Mouse (Mus musculus) neural tube, embryonic 12.5 days (tissue): Measurements from ENCODE around the gene Kcnh2. TPM values are rescaled to one million over a fixed set of nuclear protein-coding genes. Genes with fewer than 3 reads are reported as not detected.

Experiments used
- ATAC-seq: fragments of 200-750 bp; cut with Nextera tagmentation; 2 replicates; pipeline ENCODE4 v1.8.0; 2017; ENCODE audit warnings: low read depth, mild to moderate bottlenecking, moderate TSS enrichment, moderate library complexity; ENCODE audit not compliant: low FRiP score
- H3K27ac ChIP-seq: fragments of 300-500 bp; sonication (generic); 2 replicates; pipeline ENCODE4 v1.5.1; 2016
- H3K27me3 ChIP-seq: fragments of 300-500 bp; sonication (generic); replicated peaks from 2 replicates; pipeline ENCODE4 v1.6.1; 2016; ENCODE audit warnings: mild to moderate bottlenecking
- H3K36me3 ChIP-seq: fragments of 300-500 bp; sonication (generic); 2 replicates; pipeline ENCODE4 v1.6.1; 2016; ENCODE audit warnings: mild to moderate bottlenecking
- H3K4me1 ChIP-seq: fragments of 300-500 bp; sonication (generic); 2 replicates; pipeline ENCODE4 v1.6.1; 2016
- H3K4me2 ChIP-seq: fragments of 300-500 bp; sonication (generic); replicated peaks from 2 replicates; pipeline ENCODE4 v1.6.1; 2016; ENCODE audit warnings: mild to moderate bottlenecking
- H3K4me3 ChIP-seq: fragments of 300-500 bp; sonication (generic); 2 replicates; pipeline ENCODE4 v1.5.1; 2016
- H3K9ac ChIP-seq: fragments of 300-500 bp; sonication (generic); 2 replicates; pipeline ENCODE4 v1.6.1; 2016; ENCODE audit warnings: mild to moderate bottlenecking
- H3K9me3 ChIP-seq: fragments of 300-500 bp; sonication (generic); 2 replicates; pipeline ENCODE4 v1.6.1; 2016; ENCODE audit warnings: mild to moderate bottlenecking
- WGBS: fragments of 180-500 bp; shearing (Covaris S2); methylation state at CpG from one replicate; pipeline ENCODE4 v1.1.7; 2016; 5-methylcytosine and 5-hydroxymethylcytosine counted together
- polyA plus RNA-seq: library from polyadenylated mRNA; unstranded; fragments of >200 nt; fragmentation: Nextera tagmentation; extraction: Ambion mirVana; gene quantifications from 2 replicates; pipeline ENCODE4 v1.2.1, GENCODE M21; 2016

Gene Kcnh2
- polyA plus RNA-seq, 1 experiment from 2014 or later, result 18.6 TPM

DNA sequence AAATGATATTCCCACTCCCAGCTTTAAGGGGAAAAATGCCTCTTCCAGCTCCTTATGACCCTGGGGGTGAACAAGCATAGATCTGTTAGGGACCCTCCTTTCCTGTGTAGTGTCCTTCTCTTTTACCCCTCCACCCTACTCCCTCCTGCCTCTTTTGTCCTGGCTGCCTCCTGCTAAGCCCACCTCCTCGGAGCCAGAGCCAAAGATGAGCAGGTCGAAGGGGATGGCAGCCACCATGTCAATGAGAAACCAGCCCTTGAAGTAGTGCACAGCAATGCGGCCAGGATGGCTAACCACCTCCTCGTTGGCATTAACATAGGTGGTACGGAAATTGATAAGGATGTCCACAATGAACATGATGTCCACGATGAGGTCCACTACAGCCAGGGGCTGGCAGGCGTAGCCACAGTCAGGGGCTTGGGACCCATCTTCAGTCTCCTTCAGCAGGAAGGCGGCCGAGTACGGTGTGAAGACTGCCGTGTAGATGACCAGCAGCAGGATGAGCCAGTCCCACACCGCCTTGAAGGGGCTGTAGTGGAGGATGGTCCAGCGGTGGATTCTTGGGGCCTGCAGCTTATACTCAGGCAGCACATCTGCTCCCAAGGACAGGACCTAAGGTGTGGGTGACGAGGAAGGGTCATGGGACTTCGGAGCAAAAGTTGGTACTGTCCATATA lies 25.1 kb downstream of the Kcnh2 start:
- Histone ChIP-seq H3K27ac (no peak overlapping the region), H3K4me1 (peaks cover 53% of the 10 kb centered on the region), H3K36me3 (peaks cover 28% of the 10 kb centered on the region), H3K4me2 (no peak overlapping the region), H3K27me3 (no peaks in the 10 kb centered on the region), H3K9ac (no peak overlapping the region), H3K9me3 (no peaks in the 10 kb centered on the region), H3K4me3 (no peak overlapping the region)
- WGBS, result 92% methylated on average over 15 of the region's 15 CpGs
- no peak for ATAC-seq

DNA sequence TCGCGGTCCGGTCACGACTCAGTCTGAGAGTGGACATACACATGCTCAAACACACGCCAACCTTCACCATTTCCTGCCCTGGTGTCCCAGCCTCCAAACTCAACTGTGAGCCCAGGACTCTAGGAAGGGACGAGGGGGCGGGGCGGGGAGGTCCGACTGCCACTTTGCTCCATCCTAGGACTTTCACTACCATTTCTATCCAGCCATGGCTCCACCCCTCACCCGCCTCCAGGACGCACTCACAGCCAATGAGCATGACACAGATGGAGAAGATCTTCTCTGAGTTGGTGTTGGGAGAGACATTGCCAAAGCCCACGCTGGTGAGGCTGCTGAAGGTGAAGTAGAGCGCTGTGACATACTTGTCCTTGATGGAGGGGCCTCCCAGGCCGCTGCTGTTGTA lies 26.2 kb downstream of the Kcnh2 start:
- Histone ChIP-seq H3K4me2 (no peak overlapping the region), H3K27me3 (no peaks in the 10 kb centered on the region), H3K4me1 (peaks cover 59% of the 10 kb centered on the region), H3K27ac (no peak overlapping the region), H3K9me3 (no peaks in the 10 kb centered on the region), H3K36me3 (peaks cover 28% of the 10 kb centered on the region), H3K4me3 (no peak overlapping the region), H3K9ac (no peak overlapping the region)
- no peak for ATAC-seq
- 44% methylated on average over 14 of the region's 14 CpGs for WGBS

DNA sequence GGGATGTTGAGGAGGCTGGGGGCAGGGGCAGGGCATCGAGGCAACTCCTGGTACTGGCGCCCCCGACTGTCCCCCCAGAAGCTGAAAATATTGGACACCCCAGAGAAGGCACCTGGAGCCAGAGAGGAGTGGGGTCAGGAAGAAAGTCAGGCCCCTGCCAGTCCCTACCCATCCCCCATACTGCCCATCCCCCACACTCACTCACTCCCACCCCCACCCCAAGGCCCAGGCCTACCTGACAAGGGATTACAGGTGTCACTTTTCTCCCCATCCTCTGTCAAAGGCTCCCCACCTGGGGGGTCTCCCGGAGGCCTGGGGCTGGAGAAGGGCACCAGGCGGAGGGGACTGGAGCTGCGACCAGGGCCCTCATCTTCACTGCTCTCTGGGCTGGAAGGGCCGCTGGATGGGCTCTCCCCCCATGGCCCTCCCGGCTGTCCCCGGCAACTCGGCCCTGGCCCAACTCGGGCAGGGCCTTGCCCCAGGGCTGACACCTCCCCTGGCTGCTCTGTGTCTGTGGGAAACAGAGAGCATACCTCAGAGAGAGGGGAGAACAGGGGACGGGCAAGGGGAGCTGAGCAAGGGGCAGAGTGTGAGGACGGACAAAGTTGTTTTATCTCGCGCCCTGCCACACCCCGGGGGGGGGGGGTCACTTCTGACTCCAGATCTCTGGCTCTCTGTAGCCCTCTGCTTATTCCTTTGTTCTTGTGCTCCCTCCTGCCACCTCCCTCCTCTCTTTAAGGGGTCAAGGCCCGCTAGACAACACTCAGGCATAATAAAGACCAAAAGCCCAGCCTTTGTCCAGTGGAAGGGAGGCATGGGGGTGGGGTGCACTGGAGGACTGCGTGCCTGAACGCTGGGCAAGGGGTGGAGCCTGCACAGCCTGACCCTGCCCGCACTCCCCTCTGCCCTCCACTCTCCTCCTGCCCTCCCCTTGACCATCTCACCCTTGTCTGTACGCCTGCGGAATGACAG lies 29.4 kb downstream of the Kcnh2 start:
- peak overlapping the region; percentile 39 for H3K4me2 ChIP-seq
- peaks cover 38% of the 10 kb centered on the region for H3K4me1 ChIP-seq
- H3K9ac ChIP-seq, result peak overlapping the region; percentile 47
- no peaks in the 10 kb centered on the region for H3K27me3 ChIP-seq
- peak overlapping the region; percentile 3; the same call in 1 of the 2 replicates for H3K27ac ChIP-seq
- H3K36me3 ChIP-seq, result peaks cover 28% of the 10 kb centered on the region
- H3K9me3 ChIP-seq, result no peaks in the 10 kb centered on the region
- WGBS, result 5% methylated on average over 22 of the region's 22 CpGs
- H3K4me3 ChIP-seq, result no peak overlapping the region
- peak; percentile 38; the same call in 1 of the 2 replicates for ATAC-seq

DNA sequence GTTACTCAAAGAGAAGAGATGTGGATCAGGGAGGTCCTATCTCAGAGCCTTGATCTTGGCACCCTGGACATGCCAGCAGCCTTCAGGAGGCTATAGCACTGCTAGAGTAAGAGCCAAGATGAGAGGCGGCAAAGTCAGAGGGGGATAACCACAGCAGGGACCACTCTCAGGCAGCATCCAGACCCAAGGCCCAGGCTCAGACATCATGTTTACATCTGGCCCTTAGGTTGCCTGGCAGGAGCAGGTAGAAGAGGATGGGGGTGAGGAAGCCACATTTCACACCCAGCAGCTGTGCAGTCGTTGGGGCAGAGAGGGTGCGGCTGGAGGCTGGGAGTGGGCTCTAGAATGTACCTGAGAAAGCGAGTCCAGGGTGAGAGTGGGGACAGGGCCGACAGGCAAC lies 30.5 kb downstream of the Kcnh2 start:
- H3K36me3 ChIP-seq, result peaks cover 20% of the 10 kb centered on the region
- no peak overlapping the region for H3K27ac ChIP-seq
- H3K27me3 ChIP-seq, result no peaks in the 10 kb centered on the region
- H3K9me3 ChIP-seq, result no peaks in the 10 kb centered on the region
- 36% methylated on average over 5 of the region's 5 CpGs for WGBS
- no peak overlapping the region for H3K9ac ChIP-seq
- ATAC-seq, result no peak
- no peak overlapping the region for H3K4me3 ChIP-seq
- 0 out of 2 replicates have a peak overlapping the region, but pooled peaks have one; percentile 39 for H3K4me2 ChIP-seq
- H3K4me1 ChIP-seq, result peaks cover 38% of the 10 kb centered on the region

DNA sequence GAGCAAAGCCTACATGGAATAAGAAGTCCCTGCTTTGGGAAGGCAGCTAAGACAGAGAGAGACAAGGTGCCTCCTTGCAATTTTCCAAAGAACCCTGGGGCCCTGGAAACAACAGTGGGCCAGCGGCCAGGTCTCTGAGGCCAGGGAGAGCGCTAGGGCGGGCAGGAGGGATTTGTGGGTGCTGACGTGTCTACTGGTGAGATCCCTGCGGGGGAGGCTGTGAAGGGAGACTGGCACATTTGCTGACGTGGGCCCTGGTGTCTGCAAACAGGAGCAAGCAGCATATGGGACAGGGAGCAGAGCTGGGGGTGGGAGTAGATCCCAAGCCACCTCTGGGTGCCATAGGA lies 31.0 kb downstream of the Kcnh2 start:
- 37% methylated on average over 6 of the region's 6 CpGs for WGBS
- ATAC-seq, result no peak
- Histone ChIP-seq H3K36me3 (peaks cover 16% of the 10 kb centered on the region), H3K4me1 (peaks cover 38% of the 10 kb centered on the region), H3K27me3 (no peaks in the 10 kb centered on the region), H3K9ac (no peak overlapping the region; the same call in 1 of the 2 replicates), H3K27ac (no peak overlapping the region), H3K4me2 (peak overlapping the region; percentile 35), H3K4me3 (no peak overlapping the region), H3K9me3 (no peaks in the 10 kb centered on the region)

DNA sequence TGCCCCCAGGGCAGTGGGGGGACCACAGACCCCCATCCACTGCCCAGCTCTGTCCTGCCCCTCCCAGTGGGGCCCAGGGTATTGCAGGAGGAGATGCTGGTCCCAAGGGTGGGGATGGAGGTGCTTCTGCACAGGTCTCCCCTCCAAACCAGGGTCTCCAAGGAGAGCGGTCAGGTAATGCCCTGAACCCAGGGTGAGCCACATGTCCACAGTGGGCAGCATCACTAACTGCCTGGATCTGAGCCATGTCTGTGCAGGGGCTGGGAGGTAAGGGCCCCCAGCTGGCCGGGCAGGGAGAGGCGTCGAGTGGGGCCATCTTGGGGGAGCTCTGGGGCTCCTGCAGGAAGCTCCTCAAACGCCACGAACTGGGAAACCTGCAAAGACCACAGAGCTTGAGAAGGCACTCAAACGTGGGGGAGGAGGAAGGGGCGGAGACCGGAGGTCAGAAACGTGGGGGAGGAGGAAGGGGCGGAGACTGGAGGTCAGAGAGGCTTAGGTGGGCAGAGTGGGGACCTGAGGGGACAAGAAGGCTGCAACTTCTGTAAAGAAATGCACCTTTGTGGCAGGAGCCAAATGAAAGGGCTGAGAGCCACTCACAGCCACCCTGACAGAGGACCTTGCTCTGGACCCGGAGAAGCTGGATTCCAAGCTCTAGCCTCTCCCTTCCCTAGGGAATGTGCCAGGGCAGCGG lies 31.5 kb downstream of the Kcnh2 start:
- ATAC-seq, result no peak; the same call in 1 of the 2 replicates
- no peak overlapping the region for H3K4me3 ChIP-seq
- 16% methylated on average over 13 of the region's 13 CpGs for WGBS
- no peaks in the 10 kb centered on the region for H3K9me3 ChIP-seq
- no peak overlapping the region; the same call in 1 of the 2 replicates for H3K27ac ChIP-seq
- peak overlapping the region; percentile 35 for H3K4me2 ChIP-seq
- H3K9ac ChIP-seq, result peak overlapping the region; percentile 13; the same call in 1 of the 2 replicates
- no peaks in the 10 kb centered on the region for H3K27me3 ChIP-seq
- H3K4me1 ChIP-seq, result peaks cover 38% of the 10 kb centered on the region
- peaks cover 11% of the 10 kb centered on the region for H3K36me3 ChIP-seq

DNA sequence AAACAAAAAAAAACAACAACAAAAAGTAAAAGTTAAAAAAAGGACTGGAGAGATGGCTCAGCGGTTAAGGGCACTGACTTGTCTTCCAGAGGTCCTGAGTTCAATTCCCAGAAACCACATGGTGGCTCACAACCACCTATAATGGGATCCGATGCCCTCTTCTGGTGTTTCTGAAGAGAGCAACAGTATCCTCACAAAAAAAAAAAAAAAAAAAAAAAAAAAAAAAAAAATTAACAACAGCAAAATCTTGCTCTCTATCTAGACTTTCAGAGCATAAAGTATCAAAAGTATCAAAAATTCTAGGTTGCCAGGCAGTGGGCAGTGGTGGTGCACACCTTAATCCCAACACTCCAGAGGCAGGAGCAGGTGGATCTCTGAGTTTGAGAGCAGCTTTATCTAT lies 42.2 kb downstream of the Kcnh2 start:
- Histone ChIP-seq H3K4me3 (no peak overlapping the region), H3K4me2 (no peak overlapping the region), H3K9me3 (peaks cover 5% of the 10 kb centered on the region; the same call in 1 of the 2 replicates), H3K36me3 (no peaks in the 10 kb centered on the region), H3K27me3 (no peaks in the 10 kb centered on the region), H3K4me1 (no peaks in the 10 kb centered on the region), H3K9ac (no peak overlapping the region), H3K27ac (no peak overlapping the region)
- ATAC-seq, result no peak
- 95% methylated on average over 2 of the region's 2 CpGs for WGBS

DNA sequence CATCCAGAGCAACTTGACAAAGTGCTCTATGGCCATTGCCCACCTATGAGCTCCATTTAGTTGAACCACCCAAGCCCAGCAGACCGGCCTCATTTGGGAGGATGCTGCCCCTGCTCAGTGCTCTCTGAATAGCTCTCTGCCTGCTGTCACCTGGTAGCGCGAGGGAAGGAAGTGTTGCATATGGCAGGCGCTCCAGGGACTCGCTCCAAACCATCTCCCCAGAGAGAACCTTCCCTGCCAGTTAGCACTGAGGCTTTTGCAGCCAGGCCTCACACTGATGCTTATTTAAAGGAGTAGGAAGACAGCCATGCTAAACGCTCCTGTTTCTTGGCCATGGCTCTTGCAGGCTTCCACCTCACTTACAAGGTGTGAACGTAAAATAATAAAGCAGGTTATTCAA lies 42.8 kb downstream of the Kcnh2 start:
- H3K4me2 ChIP-seq, result no peak overlapping the region
- no peak overlapping the region for H3K27ac ChIP-seq
- H3K9ac ChIP-seq, result no peak overlapping the region
- WGBS, result 74% methylated on average over 7 of the region's 7 CpGs
- no peaks in the 10 kb centered on the region for H3K9me3 ChIP-seq
- no peaks in the 10 kb centered on the region for H3K27me3 ChIP-seq
- no peak overlapping the region for H3K4me3 ChIP-seq
- no peaks in the 10 kb centered on the region for H3K36me3 ChIP-seq
- ATAC-seq, result no peak
- no peaks in the 10 kb centered on the region for H3K4me1 ChIP-seq

DNA sequence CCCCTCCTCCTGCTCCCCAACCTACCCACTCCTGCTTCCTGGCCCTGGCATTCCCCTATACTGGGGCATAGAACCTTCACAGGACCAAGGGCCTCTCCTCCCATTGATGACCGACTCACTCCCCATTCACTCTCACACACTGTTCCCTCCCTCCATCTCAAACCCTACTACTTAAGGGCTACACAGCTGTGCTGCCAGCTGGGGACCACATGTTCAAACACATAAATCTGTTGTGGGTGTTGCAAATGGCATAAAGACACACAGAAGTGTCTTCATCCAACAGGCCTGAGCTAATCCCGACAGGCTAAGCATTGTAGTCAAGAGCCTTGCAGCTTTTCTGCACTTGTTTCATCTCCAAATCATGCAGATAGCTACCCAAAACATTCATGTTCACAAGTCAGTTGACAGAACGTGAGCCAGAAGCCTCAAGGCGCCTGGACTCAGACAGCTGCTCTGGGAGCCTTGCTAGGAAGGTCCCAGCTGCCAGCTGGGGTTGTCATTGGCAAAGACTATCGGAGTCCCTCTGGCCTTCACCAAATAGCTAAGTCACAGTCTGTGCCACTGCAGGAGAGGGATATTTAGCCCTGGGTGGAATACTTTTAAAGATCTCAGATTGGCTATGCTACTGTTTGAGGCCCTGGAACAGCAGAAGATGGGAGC lies 44.2 kb downstream of the Kcnh2 start:
- Histone ChIP-seq H3K9me3 (no peaks in the 10 kb centered on the region), H3K4me2 (no peak overlapping the region), H3K36me3 (no peaks in the 10 kb centered on the region), H3K27me3 (no peaks in the 10 kb centered on the region), H3K9ac (no peak overlapping the region), H3K4me3 (no peak overlapping the region), H3K4me1 (no peaks in the 10 kb centered on the region), H3K27ac (no peak overlapping the region)
- WGBS, result 60% methylated on average over 5 of the region's 5 CpGs
- no peak for ATAC-seq

DNA sequence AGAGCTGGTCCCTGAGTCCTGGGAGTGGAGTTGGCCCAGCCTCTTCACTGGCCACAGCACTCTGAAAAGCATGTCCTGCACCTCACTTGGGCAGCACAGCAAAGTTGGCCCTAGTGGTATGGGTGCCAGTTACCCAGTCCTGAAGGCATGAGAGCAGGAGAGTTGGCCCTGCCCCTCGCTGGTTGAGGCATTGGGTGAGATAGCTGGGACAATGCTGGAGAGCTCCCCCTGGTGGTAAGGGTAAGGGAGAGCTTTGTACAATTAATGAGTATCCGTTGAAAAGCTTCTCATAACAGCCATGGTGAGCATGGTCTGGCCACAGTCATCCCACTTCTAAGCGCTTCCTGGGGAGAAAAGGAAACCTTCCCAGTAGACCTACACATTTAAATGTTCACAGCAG lies 48.2 kb downstream of the Kcnh2 start:
- ATAC-seq, result no peak
- H3K9me3 ChIP-seq, result no peaks in the 10 kb centered on the region
- WGBS, result 66% methylated on average over 3 of the region's 3 CpGs
- H3K36me3 ChIP-seq, result no peaks in the 10 kb centered on the region
- H3K4me3 ChIP-seq, result no peak overlapping the region
- H3K4me1 ChIP-seq, result no peaks in the 10 kb centered on the region
- no peak overlapping the region for H3K4me2 ChIP-seq
- H3K27ac ChIP-seq, result no peak overlapping the region
- H3K9ac ChIP-seq, result no peak overlapping the region
- H3K27me3 ChIP-seq, result no peaks in the 10 kb centered on the region

DNA sequence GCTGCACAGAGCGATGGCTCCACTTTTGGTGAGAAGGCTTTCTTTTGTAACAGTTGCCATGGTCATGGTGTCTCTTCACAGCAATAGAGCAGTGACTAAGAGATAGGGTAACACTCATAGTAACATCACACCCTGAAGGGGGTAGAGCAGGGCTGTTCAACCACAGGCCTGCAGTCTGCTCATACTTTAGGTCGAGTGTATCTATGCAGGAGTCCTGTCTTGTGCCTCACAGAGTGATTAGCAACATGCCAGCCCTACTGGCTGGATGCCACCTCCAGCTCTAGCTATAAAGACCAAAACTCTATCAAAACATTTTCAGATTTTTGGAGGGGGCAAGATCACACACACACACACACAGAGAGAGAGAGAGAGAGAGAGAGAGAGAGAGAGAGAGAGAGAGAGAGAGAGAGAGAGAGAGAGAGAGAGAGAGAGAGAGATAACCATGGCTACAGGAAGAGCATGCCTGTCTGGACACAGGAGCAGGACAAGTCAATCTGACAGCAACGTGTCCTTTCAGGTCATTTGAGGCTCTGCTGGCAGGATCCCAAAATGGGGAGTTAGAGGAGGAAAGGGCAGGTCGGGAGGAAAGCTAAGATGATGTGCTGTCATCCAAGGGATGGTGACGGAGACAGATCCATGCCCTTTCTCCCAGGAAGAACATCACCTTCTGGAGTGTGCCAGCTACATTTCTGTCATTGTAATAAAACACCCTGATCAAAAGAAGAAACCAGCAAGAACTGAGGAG lies 51.4 kb downstream of the Kcnh2 start:
- ATAC-seq, result no peak
- Histone ChIP-seq H3K4me3 (no peak overlapping the region), H3K9ac (no peak overlapping the region), H3K9me3 (peaks cover 2% of the 10 kb centered on the region; the same call in 1 of the 2 replicates), H3K27ac (no peak overlapping the region), H3K4me1 (no peaks in the 10 kb centered on the region), H3K4me2 (no peak overlapping the region), H3K27me3 (no peaks in the 10 kb centered on the region), H3K36me3 (no peaks in the 10 kb centered on the region)
- 58% methylated on average over 5 of the region's 5 CpGs for WGBS
